Mouse (Mus musculus): Measurements from ENCODE around the gene Kpna7. TPM values are rescaled to one million over a fixed set of nuclear protein-coding genes. Genes with fewer than 3 reads are reported as not detected.
A peak's percentile ranks its signal among the peaks of the same experiment; 100 is the strongest.

The Kpna7 gene
- polyA plus RNA-seq, 1 experiment from 2014 or later, result not detected

- H3K4me2 ChIP-seq (replicated peaks; ENCODE audit: low read depth, low read length), result peak overlapping the region; percentile 90
- peak overlapping the region; percentile 77 for H3K27ac ChIP-seq (ENCODE audit: low read length)
- peaks cover 35% of the 10 kb centered on the region for H3K4me1 ChIP-seq (ENCODE audit: insufficient read depth, low read length)
- no peaks in the 10 kb centered on the region for H3K36me3 ChIP-seq (ENCODE audit: insufficient read depth, low read length)
- H3K4me3 ChIP-seq (ENCODE audit: low read length), result peak overlapping the region; percentile 88
- peak overlapping the region; percentile 27; the same call in 1 of the 2 replicates for H3K9ac ChIP-seq (replicated peaks; ENCODE audit: low read length)
- H3K9me3 ChIP-seq (ENCODE audit: low read length), result no peaks in the 10 kb centered on the region
- H3K27me3 ChIP-seq (ENCODE audit: insufficient read depth, low read length), result peaks cover 4% of the 10 kb centered on the region; the same call in 1 of the 2 replicates
- no peak for ATAC-seq (ENCODE audit: low FRiP score, low TSS enrichment)
- WGBS, result 38% methylated on average over 3 of the region's 3 CpGs
Measured at GRCm38 (mm10) chr5:144963401-144963800, 120.4 kb downstream of the Kpna7 start.

GRCm38 (mm10) chr5:144958271-144958670 is 125.6 kb downstream of the Kpna7 start:
- Histone ChIP-seq H3K9me3 (ENCODE audit: low read length) (no peaks in the 10 kb centered on the region), H3K36me3 (ENCODE audit: insufficient read depth, low read length) (no peaks in the 10 kb centered on the region), H3K4me2 (replicated peaks; ENCODE audit: low read depth, low read length) (no peak overlapping the region), H3K27me3 (ENCODE audit: insufficient read depth, low read length) (no peaks in the 10 kb centered on the region), H3K4me1 (ENCODE audit: insufficient read depth, low read length) (peaks cover 38% of the 10 kb centered on the region), H3K4me3 (ENCODE audit: low read length) (no peak overlapping the region), H3K27ac (ENCODE audit: low read length) (no peak overlapping the region), H3K9ac (replicated peaks; ENCODE audit: low read length) (no peak overlapping the region)
- ATAC-seq (ENCODE audit: low FRiP score, low TSS enrichment), result no peak
- WGBS, result 83% methylated on average over 9 of the region's 9 CpGs

GRCm38 (mm10) chr5:144954432-144954831 is 129.4 kb downstream of the Kpna7 start:
- H3K9me3 ChIP-seq (ENCODE audit: low read length), result no peaks in the 10 kb centered on the region
- peaks cover 54% of the 10 kb centered on the region for H3K4me1 ChIP-seq (ENCODE audit: insufficient read depth, low read length)
- 63% methylated on average over 7 of the region's 7 CpGs for WGBS
- 0 out of 2 replicates have a peak, but pooled peaks have one; percentile 49 for ATAC-seq (ENCODE audit: low FRiP score, low TSS enrichment)
- H3K27ac ChIP-seq (ENCODE audit: low read length), result no peak overlapping the region
- no peak overlapping the region for H3K4me2 ChIP-seq (replicated peaks; ENCODE audit: low read depth, low read length)
- H3K36me3 ChIP-seq (ENCODE audit: insufficient read depth, low read length), result no peaks in the 10 kb centered on the region
- no peak overlapping the region for H3K4me3 ChIP-seq (ENCODE audit: low read length)
- H3K27me3 ChIP-seq (ENCODE audit: insufficient read depth, low read length), result no peaks in the 10 kb centered on the region
- no peak overlapping the region for H3K9ac ChIP-seq (replicated peaks; ENCODE audit: low read length)

GRCm38 (mm10) chr5:144952592-144952991 is 131.2 kb downstream of the Kpna7 start:
- Histone ChIP-seq H3K4me3 (ENCODE audit: low read length) (no peak overlapping the region), H3K4me1 (ENCODE audit: insufficient read depth, low read length) (peaks cover 48% of the 10 kb centered on the region), H3K9ac (replicated peaks; ENCODE audit: low read length) (no peak overlapping the region), H3K27me3 (ENCODE audit: insufficient read depth, low read length) (no peaks in the 10 kb centered on the region), H3K36me3 (ENCODE audit: insufficient read depth, low read length) (no peaks in the 10 kb centered on the region), H3K9me3 (ENCODE audit: low read length) (no peaks in the 10 kb centered on the region), H3K4me2 (replicated peaks; ENCODE audit: low read depth, low read length) (no peak overlapping the region), H3K27ac (ENCODE audit: low read length) (0 out of 2 replicates have a peak overlapping the region, but pooled peaks have one; percentile 27)
- ATAC-seq (ENCODE audit: low FRiP score, low TSS enrichment), result no peak
- 51% methylated on average over 2 of the region's 2 CpGs for WGBS

GRCm38 (mm10) chr5:144950428-144951051 is 133.3 kb downstream of the Kpna7 start:
- WGBS, result 93% methylated on average over 5 of the region's 5 CpGs

GRCm38 (mm10) chr5:144949856-144950255 is 134.0 kb downstream of the Kpna7 start:
- ATAC-seq (ENCODE audit: low FRiP score, low TSS enrichment), result no peak
- H3K27ac ChIP-seq (ENCODE audit: low read length), result no peak overlapping the region
- H3K36me3 ChIP-seq (ENCODE audit: insufficient read depth, low read length), result no peaks in the 10 kb centered on the region
- H3K4me1 ChIP-seq (ENCODE audit: insufficient read depth, low read length), result peaks cover 53% of the 10 kb centered on the region
- H3K9ac ChIP-seq (replicated peaks; ENCODE audit: low read length), result no peak overlapping the region
- 77% methylated on average over 4 of the region's 4 CpGs for WGBS
- no peak overlapping the region for H3K4me2 ChIP-seq (replicated peaks; ENCODE audit: low read depth, low read length)
- H3K4me3 ChIP-seq (ENCODE audit: low read length), result no peak overlapping the region
- H3K9me3 ChIP-seq (ENCODE audit: low read length), result no peaks in the 10 kb centered on the region
- H3K27me3 ChIP-seq (ENCODE audit: insufficient read depth, low read length), result no peaks in the 10 kb centered on the region

More at GRCm38 (mm10) chr5:144950428-144951051, 133.3 kb downstream of the Kpna7 start:
- Histone ChIP-seq H3K4me3 (ENCODE audit: low read length) (no peak overlapping the region), H3K27me3 (ENCODE audit: insufficient read depth, low read length) (no peaks in the 10 kb centered on the region), H3K27ac (ENCODE audit: low read length) (no peak overlapping the region), H3K9ac (replicated peaks; ENCODE audit: low read length) (no peak overlapping the region), H3K4me1 (ENCODE audit: insufficient read depth, low read length) (peaks cover 48% of the 10 kb centered on the region), H3K36me3 (ENCODE audit: insufficient read depth, low read length) (no peaks in the 10 kb centered on the region), H3K4me2 (replicated peaks; ENCODE audit: low read depth, low read length) (no peak overlapping the region), H3K9me3 (ENCODE audit: low read length) (no peaks in the 10 kb centered on the region)
- ATAC-seq (ENCODE audit: low FRiP score, low TSS enrichment), result no peak

GRCm38 (mm10) chr5:144948422-144948821 is 135.4 kb downstream of the Kpna7 start:
- H3K36me3 ChIP-seq (ENCODE audit: insufficient read depth, low read length), result no peaks in the 10 kb centered on the region
- no peak overlapping the region for H3K4me3 ChIP-seq (ENCODE audit: low read length)
- no peak overlapping the region for H3K9ac ChIP-seq (replicated peaks; ENCODE audit: low read length)
- H3K4me1 ChIP-seq (ENCODE audit: insufficient read depth, low read length), result peaks cover 41% of the 10 kb centered on the region
- 0 out of 2 replicates have a peak overlapping the region, but pooled peaks have one; percentile 3 for H3K27ac ChIP-seq (ENCODE audit: low read length)
- H3K9me3 ChIP-seq (ENCODE audit: low read length), result no peaks in the 10 kb centered on the region
- no peak overlapping the region for H3K4me2 ChIP-seq (replicated peaks; ENCODE audit: low read depth, low read length)
- ATAC-seq (ENCODE audit: low FRiP score, low TSS enrichment), result peak; percentile 28; the same call in 1 of the 2 replicates
- H3K27me3 ChIP-seq (ENCODE audit: insufficient read depth, low read length), result no peaks in the 10 kb centered on the region
- WGBS, result 30% methylated on average over 11 of the region's 11 CpGs

GRCm38 (mm10) chr5:144948002-144948401 is 135.8 kb downstream of the Kpna7 start:
- Histone ChIP-seq H3K4me2 (replicated peaks; ENCODE audit: low read depth, low read length) (no peak overlapping the region), H3K9ac (replicated peaks; ENCODE audit: low read length) (no peak overlapping the region), H3K27ac (ENCODE audit: low read length) (no peak overlapping the region), H3K4me3 (ENCODE audit: low read length) (no peak overlapping the region), H3K36me3 (ENCODE audit: insufficient read depth, low read length) (no peaks in the 10 kb centered on the region), H3K9me3 (ENCODE audit: low read length) (no peaks in the 10 kb centered on the region), H3K27me3 (ENCODE audit: insufficient read depth, low read length) (no peaks in the 10 kb centered on the region), H3K4me1 (ENCODE audit: insufficient read depth, low read length) (peaks cover 39% of the 10 kb centered on the region)
- ATAC-seq (ENCODE audit: low FRiP score, low TSS enrichment), result no peak
- 65% methylated on average over 1 of the region's 1 CpGs for WGBS

GRCm38 (mm10) chr5:144946032-144946431 is 137.8 kb downstream of the Kpna7 start:
- H3K9ac ChIP-seq (replicated peaks; ENCODE audit: low read length), result no peak overlapping the region
- H3K27me3 ChIP-seq (ENCODE audit: insufficient read depth, low read length), result no peaks in the 10 kb centered on the region
- no peaks in the 10 kb centered on the region for H3K9me3 ChIP-seq (ENCODE audit: low read length)
- H3K4me1 ChIP-seq (ENCODE audit: insufficient read depth, low read length), result peaks cover 32% of the 10 kb centered on the region
- no peak overlapping the region for H3K4me2 ChIP-seq (replicated peaks; ENCODE audit: low read depth, low read length)
- WGBS, result 82% methylated on average over 4 of the region's 4 CpGs
- H3K27ac ChIP-seq (ENCODE audit: low read length), result no peak overlapping the region
- no peaks in the 10 kb centered on the region for H3K36me3 ChIP-seq (ENCODE audit: insufficient read depth, low read length)
- no peak overlapping the region for H3K4me3 ChIP-seq (ENCODE audit: low read length)
- ATAC-seq (ENCODE audit: low FRiP score, low TSS enrichment), result no peak

GRCm38 (mm10) chr5:144944932-144945331 is 138.9 kb downstream of the Kpna7 start:
- no peak overlapping the region for H3K27ac ChIP-seq (ENCODE audit: low read length)
- ATAC-seq (ENCODE audit: low FRiP score, low TSS enrichment), result no peak
- no peaks in the 10 kb centered on the region for H3K27me3 ChIP-seq (ENCODE audit: insufficient read depth, low read length)
- H3K4me3 ChIP-seq (ENCODE audit: low read length), result no peak overlapping the region
- H3K36me3 ChIP-seq (ENCODE audit: insufficient read depth, low read length), result no peaks in the 10 kb centered on the region
- peaks cover 25% of the 10 kb centered on the region for H3K4me1 ChIP-seq (ENCODE audit: insufficient read depth, low read length)
- no peak overlapping the region for H3K4me2 ChIP-seq (replicated peaks; ENCODE audit: low read depth, low read length)
- H3K9ac ChIP-seq (replicated peaks; ENCODE audit: low read length), result no peak overlapping the region
- H3K9me3 ChIP-seq (ENCODE audit: low read length), result no peaks in the 10 kb centered on the region
- WGBS, result 66% methylated on average over 7 of the region's 7 CpGs
